Mouse (Mus musculus) embryonic facial prominence, embryonic 15.5 days (tissue): ENCODE measurements at regions not wholly inside any gene's neighbourhood (a gene's known extent, or its start where the extent isn't known, plus 50 kb on each side); places are given as distances from the start of the nearest gene placed in this dataset.

ENCODE experiments used
- ATAC-seq: fragments of 200-750 bp; cut with Nextera tagmentation; 2 replicates; pipeline ENCODE4 v1.8.0; 2017; ENCODE audit warnings: low read depth, moderate TSS enrichment; ENCODE audit not compliant: insufficient number of reproducible peaks, low FRiP score, low TSS enrichment
- H3K27ac ChIP-seq: fragments of 300-500 bp; sonication (generic); replicated peaks from 2 replicates; pipeline ENCODE4 v1.5.1; 2015; ENCODE audit warnings: mild to moderate bottlenecking, inconsistent platforms
- H3K27me3 ChIP-seq: fragments of 300-500 bp; sonication (generic); 2 replicates; pipeline ENCODE4 v1.6.1; 2015; ENCODE audit warnings: inconsistent platforms
- H3K36me3 ChIP-seq: fragments of 300-500 bp; sonication (generic); 2 replicates; pipeline ENCODE4 v1.6.1; 2015; ENCODE audit warnings: mild to moderate bottlenecking, inconsistent platforms
- H3K4me1 ChIP-seq: fragments of 300-500 bp; sonication (generic); 2 replicates; pipeline ENCODE4 v1.6.1; 2015; ENCODE audit warnings: inconsistent platforms
- H3K4me2 ChIP-seq: fragments of 300-500 bp; sonication (generic); replicated peaks from 2 replicates; pipeline ENCODE4 v1.6.1; 2015; ENCODE audit warnings: mild to moderate bottlenecking, inconsistent platforms
- H3K4me3 ChIP-seq: fragments of 300-500 bp; sonication (generic); replicated peaks from 2 replicates; pipeline ENCODE4 v1.5.1; 2015; ENCODE audit warnings: mild to moderate bottlenecking, inconsistent platforms
- H3K9ac ChIP-seq: fragments of 300-500 bp; sonication (generic); 2 replicates; pipeline ENCODE4 v1.6.1; 2015; ENCODE audit warnings: inconsistent platforms
- H3K9me3 ChIP-seq: fragments of 300-500 bp; sonication (generic); replicated peaks from 2 replicates; pipeline ENCODE4 v1.6.1; 2016; ENCODE audit warnings: inconsistent platforms
- WGBS: fragments of 180-500 bp; shearing (Covaris S2); methylation state at CpG from one replicate; pipeline ENCODE4 v1.1.7; 2015; 5-methylcytosine and 5-hydroxymethylcytosine counted together

DNA sequence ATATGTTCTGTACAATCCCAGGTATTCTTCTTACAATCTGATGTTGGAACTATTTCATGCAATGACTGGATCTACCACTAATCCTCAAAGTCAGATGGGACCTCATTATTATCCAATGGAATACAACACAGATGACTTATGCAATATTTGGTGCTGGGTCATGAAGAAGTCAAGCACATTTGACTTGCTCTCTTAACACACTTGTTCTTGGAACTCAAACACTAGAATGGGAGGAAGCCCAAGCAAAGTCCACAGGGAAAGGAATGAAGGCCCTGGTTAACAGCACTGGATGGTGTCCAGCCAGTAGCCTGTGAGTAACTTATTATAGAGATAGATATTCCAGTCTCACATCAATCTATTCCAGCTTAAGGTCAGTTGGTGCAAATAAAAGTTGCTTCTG is 486.8 kb upstream of the Gm11114 start:
- no peak overlapping the region for H3K4me2 ChIP-seq
- H3K27ac ChIP-seq, result no peak overlapping the region
- H3K27me3 ChIP-seq, result no peaks in the 10 kb centered on the region
- no peaks in the 10 kb centered on the region for H3K9me3 ChIP-seq
- no peak for ATAC-seq
- no peaks in the 10 kb centered on the region for H3K4me1 ChIP-seq
- H3K36me3 ChIP-seq, result no peaks in the 10 kb centered on the region
- no peak overlapping the region for H3K4me3 ChIP-seq
- no peak overlapping the region for H3K9ac ChIP-seq

- ATAC-seq, result no peak
Measured at GRCm38 (mm10) chr9:84828934-84829333, 483.6 kb upstream of the Gm11114 start.

GRCm38 (mm10) chr9:84830639-84831038 is 481.9 kb upstream of the Gm11114 start:
- Histone ChIP-seq H3K9ac (no peak overlapping the region), H3K27ac (no peak overlapping the region), H3K4me1 (no peaks in the 10 kb centered on the region), H3K4me3 (no peak overlapping the region), H3K27me3 (no peaks in the 10 kb centered on the region), H3K36me3 (no peaks in the 10 kb centered on the region), H3K9me3 (no peaks in the 10 kb centered on the region), H3K4me2 (no peak overlapping the region)
- WGBS, result 70% methylated on average over 2 of the region's 2 CpGs
- ATAC-seq, result no peak

More at GRCm38 (mm10) chr9:84828934-84829333, 483.6 kb upstream of the Gm11114 start:
- Histone ChIP-seq H3K9me3 (no peaks in the 10 kb centered on the region), H3K4me3 (no peak overlapping the region), H3K27ac (no peak overlapping the region), H3K36me3 (no peaks in the 10 kb centered on the region), H3K4me2 (no peak overlapping the region), H3K4me1 (no peaks in the 10 kb centered on the region), H3K27me3 (no peaks in the 10 kb centered on the region), H3K9ac (no peak overlapping the region)
- WGBS, result 72% methylated on average over 5 of the region's 5 CpGs

GRCm38 (mm10) chr9:84837498-84837897 is 475.1 kb upstream of the Gm11114 start:
- Histone ChIP-seq H3K9ac (no peak overlapping the region), H3K27me3 (no peaks in the 10 kb centered on the region), H3K4me1 (no peaks in the 10 kb centered on the region), H3K4me2 (no peak overlapping the region), H3K9me3 (no peaks in the 10 kb centered on the region), H3K4me3 (no peak overlapping the region), H3K36me3 (no peaks in the 10 kb centered on the region), H3K27ac (no peak overlapping the region)
- 59% methylated on average over 1 of the region's 1 CpGs for whole genome bisulfite sequencing
- ATAC-seq, result no peak

- H3K4me3 ChIP-seq, result no peak overlapping the region
- H3K4me2 ChIP-seq, result no peak overlapping the region
- H3K36me3 ChIP-seq, result no peaks in the 10 kb centered on the region
- no peak overlapping the region for H3K9ac ChIP-seq
- H3K27me3 ChIP-seq, result no peaks in the 10 kb centered on the region
- H3K27ac ChIP-seq, result no peak overlapping the region
- no peaks in the 10 kb centered on the region for H3K9me3 ChIP-seq
- H3K4me1 ChIP-seq, result no peaks in the 10 kb centered on the region
- ATAC-seq, result no peak
Measured at GRCm38 (mm10) chr9:84844021-84844420, 468.6 kb upstream of the Gm11114 start.

- Histone ChIP-seq H3K27ac (no peak overlapping the region), H3K36me3 (no peaks in the 10 kb centered on the region), H3K9me3 (no peaks in the 10 kb centered on the region), H3K4me1 (no peaks in the 10 kb centered on the region), H3K9ac (no peak overlapping the region), H3K4me2 (no peak overlapping the region), H3K4me3 (no peak overlapping the region), H3K27me3 (no peaks in the 10 kb centered on the region)
- WGBS, result 77% methylated on average over 6 of the region's 6 CpGs
- ATAC-seq, result no peak
Measured at GRCm38 (mm10) chr9:84861600-84861999, 451.0 kb upstream of the Gm11114 start.

DNA sequence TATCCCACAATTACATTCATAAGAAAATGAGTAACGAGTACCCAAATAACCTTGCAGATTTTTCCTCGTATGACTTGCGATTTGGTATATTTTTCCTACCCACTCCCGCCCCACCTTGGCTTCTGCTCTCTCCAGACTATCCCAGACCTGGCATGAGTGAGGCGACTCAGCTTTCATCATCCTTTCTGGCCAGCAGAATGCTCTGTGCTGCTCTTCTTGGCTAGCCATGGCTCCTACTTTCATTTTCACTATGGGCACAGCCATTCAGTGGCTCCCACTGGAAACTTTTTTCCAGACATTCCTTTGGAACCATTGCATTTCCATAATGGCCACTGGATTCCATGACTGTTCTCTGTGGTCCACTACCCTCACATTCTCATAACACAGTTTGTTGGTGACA is 449.1 kb upstream of the Gm11114 start:
- Histone ChIP-seq H3K27ac (no peak overlapping the region), H3K9me3 (no peaks in the 10 kb centered on the region), H3K36me3 (no peaks in the 10 kb centered on the region), H3K4me2 (no peak overlapping the region), H3K9ac (no peak overlapping the region), H3K4me3 (no peak overlapping the region), H3K27me3 (no peaks in the 10 kb centered on the region), H3K4me1 (no peaks in the 10 kb centered on the region)
- ATAC-seq, result no peak
- 78% methylated on average over 5 of the region's 5 CpGs for WGBS

GRCm38 (mm10) chr9:84894148-84894547 is 418.4 kb upstream of the Gm11114 start:
- Histone ChIP-seq H3K4me3 (no peak overlapping the region), H3K4me2 (no peak overlapping the region), H3K9ac (no peak overlapping the region), H3K27me3 (no peaks in the 10 kb centered on the region), H3K9me3 (no peaks in the 10 kb centered on the region), H3K27ac (no peak overlapping the region), H3K36me3 (no peaks in the 10 kb centered on the region), H3K4me1 (no peaks in the 10 kb centered on the region)
- no peak for ATAC-seq
- 51% methylated on average over 2 of the region's 2 CpGs for WGBS

DNA sequence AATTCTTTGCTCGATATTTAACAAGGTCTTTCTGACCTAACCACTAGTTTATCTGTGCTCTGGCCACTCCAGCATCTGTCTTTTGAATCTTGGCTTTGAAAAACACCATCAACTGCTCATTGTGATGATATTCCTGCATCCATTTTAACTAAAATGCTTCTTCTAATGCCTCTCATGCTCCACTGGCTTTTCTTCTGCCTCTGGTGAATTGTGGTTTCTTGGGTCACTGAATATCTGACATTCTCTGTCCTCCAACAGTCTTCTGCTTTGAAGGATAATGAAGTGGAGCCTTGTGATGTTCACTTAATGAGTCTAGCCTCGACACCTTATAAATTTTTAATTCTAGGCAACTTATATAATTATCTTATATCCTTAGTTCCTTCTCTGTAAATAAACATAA is 416.5 kb upstream of the Gm11114 start:
- Histone ChIP-seq H3K36me3 (no peaks in the 10 kb centered on the region), H3K4me1 (no peaks in the 10 kb centered on the region), H3K27me3 (no peaks in the 10 kb centered on the region), H3K9ac (no peak overlapping the region), H3K9me3 (no peaks in the 10 kb centered on the region), H3K27ac (no peak overlapping the region), H3K4me3 (no peak overlapping the region), H3K4me2 (no peak overlapping the region)
- WGBS, result 70% methylated on average over 2 of the region's 2 CpGs
- ATAC-seq, result no peak

DNA sequence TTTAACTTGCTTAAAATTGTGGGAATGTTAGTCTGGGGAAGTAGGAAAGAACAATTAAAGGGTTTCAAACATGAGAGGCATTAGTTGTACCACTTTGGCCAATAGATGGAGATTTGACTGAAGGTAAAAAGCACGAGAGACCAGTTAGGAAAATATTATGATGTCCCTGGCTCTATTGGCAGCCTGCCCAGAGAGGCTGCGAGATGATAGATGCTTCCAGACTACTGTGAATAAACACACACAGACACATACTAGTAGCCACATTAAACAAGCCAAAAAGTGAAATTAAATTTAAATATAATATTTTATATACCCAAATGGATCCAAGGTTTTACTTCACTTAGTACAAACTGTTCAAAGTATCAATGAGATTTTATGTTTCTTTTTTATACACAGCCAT is 411.9 kb upstream of the Gm11114 start:
- WGBS, result 18% methylated on average over 2 of the region's 2 CpGs
- no peak for ATAC-seq

GRCm38 (mm10) chr9:84906244-84906643 is 406.3 kb upstream of the Gm11114 start:
- ATAC-seq, result no peak
- 78% methylated on average over 3 of the region's 3 CpGs for WGBS
- no peaks in the 10 kb centered on the region for H3K27me3 ChIP-seq

More for the DNA sequence above, 411.9 kb upstream of the Gm11114 start:
- Histone ChIP-seq H3K4me3 (no peak overlapping the region), H3K27me3 (no peaks in the 10 kb centered on the region), H3K27ac (no peak overlapping the region), H3K9ac (no peak overlapping the region), H3K4me2 (no peak overlapping the region), H3K36me3 (no peaks in the 10 kb centered on the region), H3K9me3 (no peaks in the 10 kb centered on the region), H3K4me1 (no peaks in the 10 kb centered on the region)

GRCm38 (mm10) chr9:84913321-84913720 is 399.3 kb upstream of the Gm11114 start:
- H3K27ac ChIP-seq, result no peak overlapping the region
- ATAC-seq, result no peak

More at GRCm38 (mm10) chr9:84906244-84906643, 406.3 kb upstream of the Gm11114 start:
- Histone ChIP-seq H3K9me3 (no peaks in the 10 kb centered on the region), H3K27ac (no peak overlapping the region), H3K4me3 (no peak overlapping the region), H3K4me2 (no peak overlapping the region), H3K4me1 (no peaks in the 10 kb centered on the region), H3K9ac (no peak overlapping the region), H3K36me3 (no peaks in the 10 kb centered on the region)

More at GRCm38 (mm10) chr9:84913321-84913720, 399.3 kb upstream of the Gm11114 start:
- Histone ChIP-seq H3K36me3 (no peaks in the 10 kb centered on the region), H3K9me3 (no peaks in the 10 kb centered on the region), H3K27me3 (no peaks in the 10 kb centered on the region), H3K4me3 (no peak overlapping the region), H3K4me1 (no peaks in the 10 kb centered on the region), H3K4me2 (no peak overlapping the region), H3K9ac (no peak overlapping the region)
- 81% methylated on average over 1 of the region's 1 CpGs for WGBS
